Mouse (Mus musculus) spleen, postnatal 0 days (tissue): Measurements from ENCODE around the gene Cacng7. TPM values are rescaled to one million over a fixed set of nuclear protein-coding genes. Genes with fewer than 3 reads are reported as not detected.

Source experiments
- polyA plus RNA-seq: library from polyadenylated mRNA; unstranded; fragments of >200 nt; fragmentation: Nextera tagmentation; extraction: Ambion mirVana; gene quantifications from 2 replicates; pipeline ENCODE4 v1.2.1, GENCODE M21; 2015

The Cacng7 gene
- 0.16 TPM in 1 of 2 replicates, not detected in the other for polyA plus RNA-seq

DNA sequence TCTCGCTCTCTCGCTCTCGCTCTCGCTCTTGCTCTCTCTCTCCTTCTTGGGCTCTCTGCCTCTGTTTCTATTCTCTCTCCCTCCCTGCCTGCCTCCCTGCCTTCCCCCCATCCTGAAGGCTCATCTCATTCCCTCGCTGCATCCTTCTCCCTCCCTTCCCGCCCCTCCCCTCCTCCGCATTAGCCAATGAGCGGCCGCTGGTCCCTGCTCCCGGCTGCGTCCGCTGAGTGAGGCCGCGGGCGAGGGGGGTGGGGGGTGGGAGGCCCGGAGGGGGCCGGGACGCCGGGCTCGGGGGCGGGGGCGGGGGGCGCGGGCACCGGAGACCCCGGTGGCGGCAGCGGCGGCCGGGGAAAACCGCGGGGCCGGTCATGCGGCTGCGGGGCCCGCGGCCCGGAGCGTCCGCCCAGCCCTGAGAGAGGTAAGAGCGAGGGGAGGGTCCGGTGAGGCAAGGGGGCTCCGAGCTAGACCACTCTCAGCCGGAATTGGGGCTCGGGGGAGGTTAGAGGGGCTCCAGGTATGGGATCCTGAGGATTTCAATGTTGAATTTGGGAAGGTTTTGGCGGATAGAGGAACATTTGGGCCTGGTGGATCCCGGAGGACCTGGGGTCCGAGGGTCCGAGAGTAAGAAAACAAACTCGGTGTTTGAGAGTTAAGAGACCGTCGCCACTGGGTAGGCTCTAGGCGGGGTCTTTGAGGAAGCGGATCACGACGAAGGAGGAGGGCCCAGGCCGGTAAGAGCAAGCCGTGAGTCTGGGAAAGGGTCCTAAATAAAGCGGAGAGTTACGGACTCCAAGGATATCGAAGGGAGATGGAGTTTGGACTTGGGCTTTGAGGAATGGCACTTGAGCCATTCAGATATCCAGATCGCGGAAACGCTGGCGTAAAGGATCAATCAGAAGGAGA lies at the start of gene Cacng7:
Gene Cacng7, plus strand, starts transcription at position 337 of the 903 bp plus-strand sequence.

DNA sequence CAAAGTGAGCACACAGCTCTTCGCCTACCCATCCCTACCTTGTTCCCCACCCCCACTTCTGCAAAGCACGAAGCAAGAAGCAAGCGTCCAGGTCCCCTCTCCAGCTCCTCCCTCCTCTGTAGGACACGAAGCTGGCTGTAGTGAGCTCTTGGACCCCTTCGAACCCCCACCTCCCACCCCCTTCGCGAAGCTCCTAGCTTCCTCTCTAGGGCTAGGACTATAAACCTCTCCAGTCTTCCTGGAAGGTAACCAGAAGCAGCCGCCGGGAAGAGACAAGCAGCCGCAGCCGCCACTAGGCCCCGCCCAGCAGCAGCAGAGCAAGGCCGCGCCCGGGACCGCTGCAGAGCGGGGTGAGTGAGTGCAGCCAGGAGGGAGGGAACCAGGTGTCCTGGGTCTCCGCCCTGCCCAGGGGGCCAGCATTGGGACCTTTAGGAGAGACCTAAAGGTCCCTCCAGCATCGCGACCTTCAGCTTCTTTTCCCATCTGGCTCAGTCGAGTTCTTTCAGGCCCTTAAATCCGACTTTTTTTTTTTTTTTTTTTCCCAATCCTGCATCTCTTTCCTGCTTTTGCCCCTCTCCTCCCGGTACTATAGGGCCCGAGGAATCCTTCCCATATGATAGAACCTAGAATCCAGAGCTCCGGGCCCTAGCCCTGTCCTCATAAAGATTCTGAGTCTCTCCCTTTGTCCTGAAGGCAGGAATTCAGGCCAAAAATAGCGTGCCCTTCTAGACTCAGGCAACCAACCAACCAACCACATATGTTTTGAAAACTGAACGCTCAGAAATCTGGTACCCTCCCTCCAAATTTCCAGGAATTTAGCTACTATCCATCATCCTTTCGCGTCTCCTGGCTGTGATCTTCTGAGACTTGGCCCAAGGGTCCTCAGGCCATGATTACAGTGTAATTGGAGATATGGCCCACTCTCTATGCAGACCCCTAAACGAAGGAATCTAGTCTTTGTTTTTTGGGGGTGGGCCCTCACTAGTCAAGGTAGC lies 43.5 kb upstream of the Cacng7 start, which contains the start of the genes Myadm and Prkcg:
Gene Myadm, plus strand, starts transcription at position 105 of the 995 bp plus-strand sequence.
Gene Prkcg, plus strand, starts transcription at position 204 of the 995 bp plus-strand sequence.

DNA sequence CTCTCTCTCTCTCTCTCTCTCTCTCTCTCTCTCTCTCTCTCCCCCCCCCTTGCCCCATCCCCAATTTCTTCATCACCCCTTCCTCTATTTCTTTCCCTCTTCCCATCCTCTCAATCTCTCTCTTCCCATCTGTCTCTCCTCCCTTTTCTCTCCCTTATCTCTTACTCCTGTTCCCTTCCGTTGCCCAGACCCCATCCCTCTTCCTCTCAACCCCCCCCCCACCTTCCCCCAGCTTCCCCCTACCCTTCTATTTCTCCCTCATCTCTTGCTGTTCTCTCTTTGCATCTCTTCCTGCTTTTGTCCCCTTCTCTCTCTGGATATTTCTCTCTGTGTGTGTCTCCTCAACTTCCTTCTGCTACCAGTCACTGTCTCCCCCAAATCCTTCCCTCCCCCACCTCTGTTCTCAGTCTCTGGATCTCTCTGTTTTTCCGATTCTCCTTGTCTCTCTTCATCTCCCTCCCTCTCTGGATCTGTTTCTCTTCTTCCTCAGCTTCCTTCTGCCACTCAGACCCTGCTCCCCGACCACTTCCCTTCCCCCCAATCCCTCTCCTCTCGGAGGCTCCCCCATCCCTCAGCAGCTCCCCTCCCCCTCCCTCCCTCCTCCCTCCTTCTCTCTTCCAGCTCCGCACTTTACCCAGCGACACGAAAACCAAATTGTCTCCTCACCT lies 57.8 kb downstream of the Cacng7 start, which contains the start of gene Cacng8:
Gene Cacng8, plus strand, starts transcription at position 271 of the 668 bp plus-strand sequence.

Other genes starting within 250 kb of the Cacng7 start
- not detected in 2 replicates for gene AU018091, start 163.8 kb upstream of the Cacng7 start, polyA plus RNA-seq
- gene Nlrp12, start 83.2 kb upstream of the Cacng7 start, polyA plus RNA-seq = 1.5 and 1.7 TPM in 2 replicates
- 37.0 and 46.5 TPM in 2 replicates for gene Myadm, start 43.9 kb upstream of the Cacng7 start, polyA plus RNA-seq
- gene Prkcg, start 43.8 kb upstream of the Cacng7 start, polyA plus RNA-seq = 0.25 and 0.97 TPM in 2 replicates
- gene Cacng8, start 57.7 kb downstream of the Cacng7 start, polyA plus RNA-seq = not detected in 2 replicates
- not detected in 2 replicates for gene Cacng6, start 91.2 kb downstream of the Cacng7 start, polyA plus RNA-seq
- gene Tarm1, start 169.7 kb downstream of the Cacng7 start, polyA plus RNA-seq = 2.9 and 3.5 TPM in 2 replicates